Mouse (Mus musculus) WW6 (cell line): ENCODE measurements around the gene Rxra.

ENCODE experiments used
- DNase-seq: peaks from one replicate; pipeline ENCODE4 v3.0.0-alpha.2; 2013; ENCODE audit warnings: low read depth, low spot score

Rxra gene

GRCm38 (mm10) chr2:27738396-27738795 is 62.2 kb downstream of the Rxra start:
- DNase-seq: no peak

GRCm38 (mm10) chr2:27740091-27740608 is 63.9 kb downstream of the Rxra start:
- DNase-seq: peak; percentile 49

GRCm38 (mm10) chr2:27743177-27743576 is 66.9 kb downstream of the Rxra start:
- no peak for DNase-seq

- DNase-seq: no peak
These were observed 67.8 kb downstream of the Rxra start for GRCm38 (mm10) chr2:27743863-27744611.

- DNase-seq: no peak
These were observed 68.5 kb downstream of the Rxra start for GRCm38 (mm10) chr2:27744612-27745351.

GRCm38 (mm10) chr2:27745673-27746620 is 69.7 kb downstream of the Rxra start:
- no peak for DNase-seq

GRCm38 (mm10) chr2:27746854-27747253 is 70.6 kb downstream of the Rxra start:
- no peak for DNase-seq

GRCm38 (mm10) chr2:27748984-27749383 is 72.7 kb downstream of the Rxra start:
- no peak for DNase-seq

GRCm38 (mm10) chr2:27750399-27751134 is 74.3 kb downstream of the Rxra start:
- DNase-seq: no peak

GRCm38 (mm10) chr2:27751135-27751519 is 74.9 kb downstream of the Rxra start:
- no peak for DNase-seq

GRCm38 (mm10) chr2:27751803-27752202 is 75.6 kb downstream of the Rxra start:
- no peak for DNase-seq

- DNase-seq: no peak
These were observed 77.9 kb downstream of the Rxra start for GRCm38 (mm10) chr2:27754094-27754493.

- no peak for DNase-seq
These were observed 79.9 kb downstream of the Rxra start for GRCm38 (mm10) chr2:27755986-27756641.

GRCm38 (mm10) chr2:27758414-27759301 is 82.4 kb downstream of the Rxra start:
- no peak for DNase-seq

- DNase-seq: no peak
These were observed 83.2 kb downstream of the Rxra start for GRCm38 (mm10) chr2:27759431-27759830.

GRCm38 (mm10) chr2:27761260-27761995 is 85.2 kb downstream of the Rxra start:
- DNase-seq: no peak

GRCm38 (mm10) chr2:27761996-27762340 is 85.7 kb downstream of the Rxra start:
- DNase-seq: no peak

- DNase-seq: no peak
These were observed 86.3 kb downstream of the Rxra start for GRCm38 (mm10) chr2:27762509-27762908.
